ENCODE assay signal across 11 mouse cellular contexts in the genomic region with DNA sequence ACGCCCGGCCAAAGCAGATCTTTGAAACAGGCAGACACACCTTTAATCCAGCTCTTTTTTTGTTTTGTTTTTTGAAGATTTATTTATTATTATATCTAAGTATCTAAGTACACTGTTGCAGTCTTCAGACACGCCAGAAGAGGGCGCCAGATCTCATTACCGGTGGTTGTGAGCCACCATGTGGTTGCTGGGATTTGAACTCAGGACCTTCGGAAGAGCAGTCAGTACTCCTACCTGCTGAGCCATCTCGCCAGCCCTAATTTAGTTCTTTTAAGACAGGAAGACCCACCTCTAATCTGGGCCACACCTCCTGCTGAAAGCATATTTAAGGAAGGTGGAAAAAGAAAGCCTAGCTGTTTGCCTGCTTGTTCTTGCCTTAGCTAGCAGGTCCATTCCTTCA. TPM values are rescaled to one million over a fixed set of nuclear protein-coding genes. Genes with fewer than 3 reads are reported as not detected.
DNase-seq lines count a peak whose midpoint lies in the region; ATAC-seq and TF ChIP-seq lines count a peak whose summit lies in the region.
"Had no signal": no experiment of that assay in that cellular context is flagged by ENCODE, and none has a peak within 500 bp of the region (broad histone marks: within the 10 kb centered on the region; RNA-seq: fewer than 3 reads in every experiment).

No protein-coding gene starts in this region.

- H3K4me2 ChIP-seq in intestine, postnatal 0 days (replicated peaks; ENCODE audit: low read depth) = no peak overlapping the region
- H3K4me2 ChIP-seq in intestine, embryonic 15.5 days (replicated peaks) = no peak overlapping the region
- H3K4me2 ChIP-seq: stomach, embryonic 15.5 days had no signal

- H3K9ac ChIP-seq in intestine, postnatal 0 days (ENCODE audit: low read depth, low read length) = no peak overlapping the region
- H3K9ac ChIP-seq in intestine, embryonic 15.5 days = no peak overlapping the region
- H3K9ac ChIP-seq: stomach, embryonic 15.5 days had no signal

- DNase-seq in spleen, postnatal 10 days (ENCODE audit: low spot score in 2 of 2) = peak; percentile 25 to 66
- no peak for DNase-seq in spleen, adult 12 weeks (ENCODE audit: low spot score)
- DNase-seq in ZHBTc4 (ENCODE audit: low read depth, low spot score) = peak; percentile 59
- peak; percentile 17 to 19 for DNase-seq in thymus, postnatal 36 days
- no peak for DNase-seq in right cerebral cortex, adult 18-20 months
- no peak for DNase-seq in adrenal gland, adult (ENCODE audit: inconsistent age in 2 of 2, low spot score in 1 of 2)
- DNase-seq: cerebellum, adult 9-10 months had no signal

- H3K4me3 ChIP-seq in intestine, postnatal 0 days (ENCODE audit: low read depth, low read length) = no peak overlapping the region
- H3K4me3 ChIP-seq in intestine, embryonic 15.5 days (replicated peaks) = no peak overlapping the region
- H3K4me3 ChIP-seq: megakaryocyte, embryonic 14.5 days; stomach, embryonic 15.5 days had no signal

- H3K27ac ChIP-seq in intestine, postnatal 0 days (ENCODE audit: low read depth, low read length) = no peak overlapping the region
- no peak overlapping the region for H3K27ac ChIP-seq in intestine, embryonic 15.5 days
- H3K27ac ChIP-seq: stomach, embryonic 15.5 days had no signal

- H3K36me3 ChIP-seq in intestine, postnatal 0 days (ENCODE audit: control insufficient read depth, insufficient read depth) = no peaks in the 10 kb centered on the region
- no peaks in the 10 kb centered on the region for H3K36me3 ChIP-seq in intestine, embryonic 15.5 days
- H3K36me3 ChIP-seq: stomach, embryonic 15.5 days had no signal

- H3K27me3 ChIP-seq in intestine, postnatal 0 days (replicated peaks; ENCODE audit: control insufficient read depth, insufficient read depth, low read length) = no peaks in the 10 kb centered on the region
- H3K27me3 ChIP-seq in intestine, embryonic 15.5 days (replicated peaks) = no peaks in the 10 kb centered on the region
- H3K27me3 ChIP-seq: stomach, embryonic 15.5 days had no signal

- 61% methylated on average over 7 of the region's 7 CpGs for WGBS in intestine, postnatal 0 days
- 48% methylated on average over 7 of the region's 7 CpGs for WGBS in intestine, embryonic 15.5 days

- peak; percentile 58 for TF ChIP-seq CTCF in intestine, postnatal 0 days (IDR thresholded peaks at IDR 0.05; ENCODE audit: low read depth)

- no peaks in the 10 kb centered on the region for H3K9me3 ChIP-seq in intestine, postnatal 0 days (ENCODE audit: control insufficient read depth)
- H3K9me3 ChIP-seq in intestine, embryonic 15.5 days = no peaks in the 10 kb centered on the region
- H3K9me3 ChIP-seq: megakaryocyte, embryonic 14.5 days; stomach, embryonic 15.5 days had no signal

- no peaks in the 10 kb centered on the region; the same call in 1 of the 2 replicates for H3K4me1 ChIP-seq in intestine, postnatal 0 days (replicated peaks; ENCODE audit: control insufficient read depth, insufficient read depth, low read length)
- H3K4me1 ChIP-seq in intestine, embryonic 15.5 days (replicated peaks) = peaks cover 4% of the 10 kb centered on the region; the same call in 1 of the 2 replicates

- ATAC-seq in intestine, postnatal 0 days = no peak
- ATAC-seq in intestine, embryonic 15.5 days = no peak

RNA-seq across cellular contexts. Expression of a gene that starts 7.5 kb away (rescaled TPM):
- polyA plus RNA-seq in intestine, postnatal 0 days (2015; fragmentation: Nextera tagmentation; extraction: Ambion mirVana) = 156 and 160 TPM in 2 replicates
- polyA plus RNA-seq in intestine, embryonic 15.5 days (2015; fragmentation: Nextera tagmentation; extraction: Ambion mirVana) = 250 and 266 TPM in 2 replicates

RNA-seq across cellular contexts. Expression of a gene that starts 10.0 kb away (rescaled TPM):
- polyA plus RNA-seq in intestine, postnatal 0 days (2015; fragmentation: Nextera tagmentation; extraction: Ambion mirVana) = 27.4 and 29.5 TPM in 2 replicates
- polyA plus RNA-seq in intestine, embryonic 15.5 days (2015; fragmentation: Nextera tagmentation; extraction: Ambion mirVana) = 19.0 and 22.1 TPM in 2 replicates

RNA-seq across cellular contexts. Expression of a gene that starts 25.8 kb away (rescaled TPM):
- polyA plus RNA-seq in intestine, postnatal 0 days (2015; fragmentation: Nextera tagmentation; extraction: Ambion mirVana) = 1.4 and 1.6 TPM in 2 replicates
- polyA plus RNA-seq in intestine, embryonic 15.5 days (2015; fragmentation: Nextera tagmentation; extraction: Ambion mirVana) = 3.9 and 4.1 TPM in 2 replicates

Comparison
In these comparisons a context has a peak if more than half of its experiments do, and no peak if none do; other contexts are left out.
1. DNase-seq: peak in spleen, postnatal 10 days (2 of 2), ZHBTc4 (single experiment) and thymus, postnatal 36 days (2 of 2); none in spleen, adult 12 weeks (single experiment), right cerebral cortex, adult 18-20 months (single experiment) and adrenal gland, adult (0 of 2).